Mouse (Mus musculus) right cerebral cortex, postnatal 4 days (tissue): ENCODE data around the gene Zfp821.

Source experiments
- DNase-seq: peaks from one replicate; pipeline ENCODE4 v3.0.0-alpha.2; 2022

Zfp821 gene

GRCm38 (mm10) chr8:109705320-109706075 lies at the start of gene Zfp821:
TSS of gene Zfp821 (plus strand) at chr8:109705546.
- DNase-seq, result peak; percentile 95

- no peak for DNase-seq
These were observed 48.5 kb upstream of the Zfp821 start for GRCm38 (mm10) chr8:109656860-109657259.

- DNase-seq, result no peak
These were observed 43.0 kb upstream of the Zfp821 start for GRCm38 (mm10) chr8:109662328-109662727.

GRCm38 (mm10) chr8:109666616-109667015 lies 38.7 kb upstream of the Zfp821 start:
- no peak for DNase-seq

- no peak for DNase-seq
These were observed 32.7 kb upstream of the Zfp821 start for GRCm38 (mm10) chr8:109672656-109673055.

- DNase-seq, result no peak
These were observed 31.8 kb upstream of the Zfp821 start for GRCm38 (mm10) chr8:109673596-109673995.

GRCm38 (mm10) chr8:109675896-109676643 lies 29.3 kb upstream of the Zfp821 start:
- DNase-seq, result no peak

GRCm38 (mm10) chr8:109681535-109681934 lies 23.8 kb upstream of the Zfp821 start:
- no peak for DNase-seq

- DNase-seq, result no peak
These were observed 23.2 kb upstream of the Zfp821 start for GRCm38 (mm10) chr8:109682120-109682519.

- DNase-seq, result no peak
These were observed 18.1 kb upstream of the Zfp821 start for GRCm38 (mm10) chr8:109687248-109687647.

- DNase-seq, result no peak
These were observed 13.6 kb upstream of the Zfp821 start for GRCm38 (mm10) chr8:109691769-109692168.

- no peak for DNase-seq
These were observed 12.8 kb upstream of the Zfp821 start for GRCm38 (mm10) chr8:109692443-109693145.

- DNase-seq, result peak; percentile 98
These were observed 12.0 kb upstream of the Zfp821 start, which contains the start of gene Ist1 for GRCm38 (mm10) chr8:109693146-109693900. TSS of gene Ist1 (minus strand) at chr8:109693260.

GRCm38 (mm10) chr8:109694154-109694553 lies 11.2 kb upstream of the Zfp821 start:
- DNase-seq, result no peak

GRCm38 (mm10) chr8:109697754-109698153 lies 7.6 kb upstream of the Zfp821 start:
- DNase-seq, result no peak

GRCm38 (mm10) chr8:109698477-109698876 lies 6.9 kb upstream of the Zfp821 start:
- no peak for DNase-seq

- DNase-seq, result no peak
These were observed 604 bp upstream of the Zfp821 start for GRCm38 (mm10) chr8:109704565-109705319.

GRCm38 (mm10) chr8:109706076-109706873 lies 929 bp downstream of the Zfp821 start:
- DNase-seq, result peak; percentile 30

GRCm38 (mm10) chr8:109706874-109707237 lies 1.5 kb downstream of the Zfp821 start:
- DNase-seq, result peak; percentile 67

- DNase-seq, result no peak
These were observed 2.6 kb downstream of the Zfp821 start for GRCm38 (mm10) chr8:109707921-109708320.

GRCm38 (mm10) chr8:109712521-109712920 lies 7.2 kb downstream of the Zfp821 start:
- no peak for DNase-seq
